Mouse (Mus musculus): ENCODE results near the gene Il15ra.

Il15ra gene

DNA sequence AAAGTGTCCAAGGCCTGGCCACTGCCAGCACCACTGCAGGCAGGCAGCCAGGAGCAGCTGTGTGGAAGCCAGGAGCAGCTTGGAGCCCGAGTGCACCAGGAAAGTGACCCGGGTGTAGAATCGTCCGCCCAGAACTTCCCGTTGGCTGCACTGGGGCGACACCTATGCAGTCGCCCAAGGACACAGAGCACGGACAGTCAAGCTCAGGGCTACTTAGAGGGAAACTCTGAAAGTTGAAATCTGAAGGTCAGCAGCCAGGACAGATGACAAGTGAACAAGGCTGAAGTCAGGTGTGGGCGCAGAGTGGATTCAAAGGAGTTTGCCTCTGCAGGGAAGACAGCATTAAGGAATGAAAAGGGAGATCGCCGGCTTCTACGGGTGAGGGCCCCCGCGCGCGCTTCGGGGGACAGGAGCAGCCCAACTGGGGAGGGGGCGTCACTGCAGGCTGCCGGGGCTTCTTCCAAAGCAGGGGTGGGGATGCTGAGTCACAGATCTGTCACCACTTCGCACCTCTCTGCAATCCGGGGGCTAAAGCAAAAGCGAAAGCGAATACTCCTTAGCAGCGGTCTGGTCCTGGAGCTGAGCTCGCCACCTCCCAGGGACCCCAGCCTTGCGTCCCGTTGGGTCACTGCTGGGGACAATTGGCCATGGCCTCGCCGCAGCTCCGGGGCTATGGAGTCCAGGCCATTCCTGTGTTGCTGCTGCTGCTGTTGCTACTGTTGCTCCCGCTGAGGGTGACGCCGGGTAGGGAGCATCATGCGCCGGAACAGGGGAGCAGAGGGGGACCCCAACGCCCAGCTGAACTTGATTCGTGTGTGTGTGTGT, at the start of gene Il15ra:
Il15ra (plus strand) TSS at position 90 of the 825 bp plus-strand sequence.
- peak; percentile 38 for DNase-seq

- no peak for DNase-seq
These were observed 47.5 kb upstream of the Il15ra start for GRCm38 (mm10) chr2:11657581-11657980.

- no peak for DNase-seq
These were observed 45.8 kb upstream of the Il15ra start for GRCm38 (mm10) chr2:11659263-11659662.

- no peak for DNase-seq
These were observed 42.8 kb upstream of the Il15ra start for GRCm38 (mm10) chr2:11662143-11662906.

DNA sequence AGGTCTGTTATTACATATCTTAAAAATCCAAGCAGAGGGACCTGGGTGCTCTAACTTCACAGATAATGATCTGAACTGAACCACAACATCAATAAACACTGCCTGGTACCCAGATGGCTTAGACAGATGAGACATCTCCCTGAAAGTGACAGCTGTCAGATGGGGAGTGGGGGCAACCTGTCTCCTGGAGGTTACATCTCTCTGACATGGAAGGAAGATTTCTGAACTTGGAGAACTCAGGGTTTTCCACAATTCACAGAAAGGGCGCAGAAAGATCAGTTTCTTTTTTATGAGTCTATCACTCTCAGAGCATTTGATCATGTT, 42.2 kb upstream of the Il15ra start:
- DNase-seq, result no peak

GRCm38 (mm10) chr2:11663961-11664360, 41.1 kb upstream of the Il15ra start:
- DNase-seq, result peak; percentile 90

GRCm38 (mm10) chr2:11664367-11664766, 40.7 kb upstream of the Il15ra start:
- peak; percentile 65 for DNase-seq

DNA sequence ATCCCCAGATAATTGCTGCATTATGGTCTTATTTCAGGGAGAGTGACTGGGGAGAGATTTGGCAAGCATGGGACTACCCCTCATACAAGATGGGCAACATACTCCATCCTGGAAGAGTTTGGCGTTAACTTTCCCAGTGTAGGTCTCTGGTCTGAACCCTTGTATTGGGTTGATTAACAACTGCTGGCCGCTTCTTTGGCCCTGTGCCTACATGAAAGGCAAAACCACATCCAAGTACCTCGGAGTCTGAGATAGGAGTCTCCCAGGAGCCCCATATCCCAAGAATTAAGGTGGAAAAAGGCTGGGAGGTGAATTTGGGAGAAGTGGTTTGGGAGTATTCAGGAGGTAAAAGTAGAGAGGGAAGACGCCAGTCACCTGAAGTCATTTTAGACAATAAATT, 40.3 kb upstream of the Il15ra start:
- no peak for DNase-seq

DNA sequence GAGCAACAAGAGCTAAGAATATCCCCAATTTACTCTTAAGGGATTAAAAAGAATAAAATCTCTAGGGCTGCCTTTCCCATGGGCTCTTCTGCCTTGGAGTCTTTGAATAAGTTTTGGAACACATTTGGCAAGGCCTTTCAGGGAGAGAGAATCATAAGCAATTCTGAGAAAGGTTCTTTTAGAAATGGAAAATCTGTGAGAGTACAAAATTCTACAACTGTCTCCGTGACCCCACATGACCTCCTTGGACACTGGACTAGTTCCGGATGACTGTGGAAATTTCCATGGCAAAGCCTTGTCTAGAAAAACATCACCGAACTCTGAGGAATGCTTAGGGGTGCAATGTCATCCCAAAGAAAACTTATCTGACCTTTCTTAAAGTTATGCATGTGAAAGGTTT, 39.8 kb upstream of the Il15ra start:
- DNase-seq, result no peak

GRCm38 (mm10) chr2:11672144-11672543, 32.9 kb upstream of the Il15ra start:
- no peak for DNase-seq

DNA sequence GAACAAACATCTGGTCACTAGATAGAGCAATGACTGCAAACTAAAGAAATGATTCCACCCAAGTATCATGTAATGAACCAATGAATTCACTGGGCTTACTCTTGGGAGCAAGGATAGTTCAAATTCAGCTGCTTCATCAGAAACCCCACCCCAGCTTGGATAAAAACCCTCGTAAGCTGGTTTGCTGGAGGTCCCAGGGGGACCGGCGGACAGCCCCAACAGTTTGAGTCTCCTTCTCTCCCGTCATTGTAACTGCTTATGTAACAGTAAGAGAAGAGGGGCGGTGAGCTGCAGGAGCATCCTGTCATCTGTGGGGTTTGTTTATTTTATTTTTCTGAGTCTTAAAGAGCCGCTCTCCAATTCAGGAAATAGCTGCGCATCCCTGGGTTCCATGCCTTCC, 25.5 kb upstream of the Il15ra start:
- no peak for DNase-seq

- no peak for DNase-seq
These were observed 22.4 kb upstream of the Il15ra start for GRCm38 (mm10) chr2:11682712-11683111.

- no peak for DNase-seq
These were observed 18.6 kb upstream of the Il15ra start for GRCm38 (mm10) chr2:11686512-11686911.

DNA sequence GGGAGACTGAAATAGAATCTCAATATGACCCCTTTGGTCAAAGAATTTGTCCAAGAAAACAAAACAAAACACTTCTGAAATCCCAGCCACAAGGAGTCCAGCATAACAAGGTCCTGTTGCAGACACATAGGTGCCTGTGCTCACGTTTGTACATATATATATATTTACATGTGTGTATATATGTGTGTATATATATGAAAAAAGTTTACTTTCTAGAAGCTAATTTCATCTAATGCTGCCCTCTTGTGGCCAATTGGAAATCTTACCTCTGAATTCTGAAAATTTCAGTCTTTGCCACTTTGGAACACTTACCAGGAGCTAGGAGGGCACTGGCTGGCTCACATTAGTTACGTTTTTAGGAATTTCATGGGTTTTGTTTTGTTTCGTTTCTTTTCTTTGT, 17.7 kb upstream of the Il15ra start:
- DNase-seq, result no peak

GRCm38 (mm10) chr2:11690201-11690890, 14.7 kb upstream of the Il15ra start:
- DNase-seq, result no peak

- DNase-seq, result no peak
These were observed 11.7 kb upstream of the Il15ra start for GRCm38 (mm10) chr2:11693352-11693751.

DNA sequence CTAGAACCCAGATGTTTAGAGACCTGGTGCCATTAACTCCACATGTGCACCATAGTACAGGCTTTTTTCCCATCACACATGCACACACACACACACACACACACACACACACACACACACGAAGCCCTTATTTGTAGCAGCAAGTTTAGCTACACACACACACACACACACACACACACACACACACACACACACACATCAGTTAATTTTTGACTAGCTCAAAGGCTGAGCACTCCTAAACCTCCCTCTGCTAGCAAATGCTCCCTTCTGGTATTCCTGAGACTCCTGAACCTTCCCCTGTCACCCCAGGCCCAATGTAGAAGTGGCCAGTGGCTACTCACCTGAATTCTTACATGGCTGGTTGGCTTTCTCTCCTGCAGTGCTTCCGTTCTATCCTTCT, 11.0 kb upstream of the Il15ra start:
- DNase-seq, result no peak

DNA sequence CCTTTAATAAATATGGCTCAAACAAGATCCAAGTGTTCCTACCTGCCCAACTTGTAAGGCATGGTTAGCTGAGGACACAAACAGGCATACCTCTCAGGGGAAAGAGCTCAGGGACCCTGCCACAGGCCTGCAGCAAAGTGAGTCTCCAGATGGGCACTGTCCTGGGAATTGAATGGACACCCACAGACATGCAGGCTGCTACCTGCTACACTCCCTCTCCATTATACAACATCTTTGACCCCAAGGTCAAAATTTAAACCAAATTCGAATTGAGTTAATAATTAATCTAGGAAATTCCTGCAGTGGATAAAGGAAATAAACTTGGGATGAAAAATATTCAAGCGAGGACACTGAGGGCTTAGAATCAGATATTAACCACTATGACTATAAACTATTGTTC, 9.2 kb upstream of the Il15ra start:
- DNase-seq, result no peak

DNA sequence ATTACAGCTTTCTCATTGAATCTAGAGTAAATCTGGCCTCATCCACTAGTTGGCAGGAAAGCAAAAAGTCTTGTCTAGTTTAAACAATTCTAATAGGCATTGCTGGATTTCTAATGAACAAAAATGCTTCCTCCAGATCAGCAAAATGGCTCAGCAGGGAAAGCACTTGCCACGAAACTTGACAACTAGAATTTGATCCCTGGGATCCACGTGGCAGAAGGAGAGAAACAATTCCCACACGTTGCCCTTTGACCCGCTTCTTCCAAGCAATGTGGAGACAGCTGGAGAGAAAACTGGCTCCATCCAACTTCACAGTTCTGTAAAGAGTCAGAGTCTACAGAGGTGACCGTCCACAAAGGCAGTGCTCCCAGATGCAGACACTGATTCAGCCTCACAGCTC, 6.1 kb upstream of the Il15ra start:
- DNase-seq, result no peak

GRCm38 (mm10) chr2:11699905-11700304, 5.2 kb upstream of the Il15ra start:
- DNase-seq, result no peak

DNA sequence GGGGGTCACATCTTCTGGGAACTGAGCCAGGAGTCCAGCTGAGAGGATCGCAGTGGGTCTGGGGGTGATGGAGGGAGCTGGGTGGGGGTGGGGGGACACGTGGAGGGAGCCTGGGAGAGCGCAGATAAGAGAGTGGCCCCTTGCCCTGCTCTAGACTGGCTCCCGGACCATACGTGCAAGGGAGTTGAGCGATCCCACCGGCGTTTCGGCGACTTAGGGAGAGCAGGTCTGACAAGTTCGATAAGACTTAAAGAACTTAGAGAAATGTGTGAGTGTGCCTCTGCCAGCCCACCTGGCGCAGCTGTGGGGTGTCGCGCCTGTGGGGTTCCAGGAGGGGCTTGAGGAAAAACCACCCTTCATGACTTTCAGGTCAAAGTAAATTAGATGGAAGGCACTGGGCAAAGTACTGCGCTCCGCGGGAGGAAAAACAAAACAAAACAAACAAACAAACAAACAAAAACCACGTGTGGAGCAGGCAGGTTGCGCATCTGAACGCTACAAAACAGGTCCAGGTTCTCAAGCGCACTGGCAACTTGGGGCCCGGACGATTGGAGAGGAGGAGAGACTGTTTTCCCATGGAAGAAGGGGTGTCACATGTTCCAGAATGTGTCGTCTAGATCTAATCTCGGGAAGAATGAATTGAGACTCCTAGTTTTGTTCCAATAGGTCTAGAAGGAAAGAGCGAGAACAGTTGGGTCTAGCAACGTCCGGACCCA, 1.1 kb downstream of the Il15ra start:
- no peak for DNase-seq

- DNase-seq, result no peak
These were observed 1.6 kb downstream of the Il15ra start for GRCm38 (mm10) chr2:11706746-11707065.

GRCm38 (mm10) chr2:11708538-11708937, 3.4 kb downstream of the Il15ra start:
- DNase-seq, result no peak

All from right cerebral cortex, postnatal 14 days (tissue).